Mouse (Mus musculus): ENCODE data around the gene Fat3. TPM values are rescaled to one million over a fixed set of nuclear protein-coding genes. Genes with fewer than 3 reads are reported as not detected.

Fat3 gene
- polyA plus RNA-seq, 1 experiment from 2014 or later, result 3.4 TPM

DNA sequence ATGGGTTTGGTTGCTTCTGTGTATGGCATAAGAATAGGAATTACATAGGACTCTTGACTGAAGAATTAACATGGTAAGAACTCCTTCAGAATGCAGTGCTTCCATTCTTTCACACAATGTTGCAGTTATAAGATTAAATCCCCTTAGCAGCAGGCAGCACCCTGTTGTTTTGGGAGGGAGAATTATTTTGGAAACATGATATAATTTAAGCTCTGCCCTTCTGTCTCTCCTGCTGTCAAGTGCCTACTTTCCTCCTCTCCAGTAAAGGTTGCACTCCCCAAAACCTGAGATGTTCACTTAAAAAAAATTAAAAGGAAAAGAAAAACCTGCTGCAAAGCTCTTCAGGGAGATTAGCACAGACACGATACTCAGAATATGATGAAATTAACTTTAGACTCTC is 228.3 kb downstream of the Fat3 start:
- 82% methylated on average over 1 of the region's 1 CpGs for whole genome bisulfite sequencing
- no peaks in the 10 kb centered on the region for H3K4me1 ChIP-seq
- H3K27ac ChIP-seq, result no peak overlapping the region
- ATAC-seq (ENCODE audit: insufficient number of reproducible peaks, insufficient read depth, low FRiP score, low TSS enrichment, low read depth), result no peak
- H3K27me3 ChIP-seq, result no peaks in the 10 kb centered on the region
- no peak overlapping the region for H3K4me3 ChIP-seq
- H3K36me3 ChIP-seq, result no peaks in the 10 kb centered on the region
- no peak overlapping the region for H3K9ac ChIP-seq
- no peak overlapping the region for H3K4me2 ChIP-seq
- H3K9me3 ChIP-seq, result no peaks in the 10 kb centered on the region

DNA sequence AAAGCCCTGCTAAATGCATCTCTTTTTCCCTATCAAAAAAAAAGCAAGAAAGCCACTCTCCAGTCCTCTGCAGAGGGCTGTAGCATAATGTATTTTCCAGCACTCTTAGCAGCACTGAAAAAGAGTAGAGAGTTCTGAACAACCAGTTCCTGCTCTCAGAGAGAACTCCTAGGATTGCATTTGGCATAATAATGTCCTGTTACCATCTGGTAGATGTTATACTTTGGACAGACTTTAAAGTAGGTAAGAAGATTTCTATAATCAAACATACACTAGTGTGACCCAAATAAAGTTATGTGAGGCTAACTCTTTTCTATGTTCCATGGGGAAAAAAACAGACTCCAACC is 230.3 kb downstream of the Fat3 start:
- no peaks in the 10 kb centered on the region for H3K4me1 ChIP-seq
- H3K4me3 ChIP-seq, result no peak overlapping the region
- no peaks in the 10 kb centered on the region for H3K27me3 ChIP-seq
- H3K27ac ChIP-seq, result no peak overlapping the region
- no peaks in the 10 kb centered on the region for H3K36me3 ChIP-seq
- H3K9ac ChIP-seq, result no peak overlapping the region
- no peaks in the 10 kb centered on the region for H3K9me3 ChIP-seq
- no peak overlapping the region for H3K4me2 ChIP-seq
- no peak for ATAC-seq (ENCODE audit: insufficient number of reproducible peaks, insufficient read depth, low FRiP score, low TSS enrichment, low read depth)

DNA sequence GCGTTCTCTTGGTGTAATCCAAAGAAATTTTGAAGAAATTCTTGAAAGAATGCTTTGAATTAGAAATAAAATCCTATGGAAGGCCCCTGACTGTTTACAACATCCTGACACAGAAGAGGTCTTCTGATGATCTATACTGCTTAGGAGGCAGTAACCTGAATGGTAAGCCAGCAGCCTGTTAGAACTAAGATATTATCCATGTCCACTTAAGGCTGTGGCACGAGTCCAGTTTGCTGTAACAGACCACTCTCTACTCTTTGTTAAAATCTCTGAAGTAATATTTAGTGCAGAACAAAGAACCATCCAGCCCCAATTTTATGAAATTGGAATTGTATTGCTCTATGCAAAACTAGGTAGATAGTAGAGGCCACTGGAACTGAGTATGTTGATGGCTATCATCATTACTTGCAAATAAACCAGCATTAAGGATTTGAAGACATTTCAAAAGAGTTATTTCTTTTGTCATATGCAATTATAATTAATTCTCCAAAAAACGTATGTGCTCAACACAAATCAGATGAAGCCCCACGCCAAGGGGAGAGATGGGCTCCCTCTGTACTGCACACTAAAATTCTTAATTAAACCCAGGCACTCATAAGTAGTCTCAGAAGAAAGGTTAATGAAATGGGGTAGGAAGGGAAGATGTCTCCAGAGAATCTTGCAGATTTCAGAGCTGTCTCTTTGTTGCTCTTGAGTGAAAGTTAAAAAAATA is 230.9 kb downstream of the Fat3 start:
- Histone ChIP-seq H3K36me3 (no peaks in the 10 kb centered on the region), H3K27ac (no peak overlapping the region), H3K9me3 (no peaks in the 10 kb centered on the region), H3K4me3 (no peak overlapping the region), H3K4me2 (no peak overlapping the region), H3K27me3 (no peaks in the 10 kb centered on the region), H3K9ac (no peak overlapping the region), H3K4me1 (peaks cover 5% of the 10 kb centered on the region)
- WGBS, result 50% methylated on average over 4 of the region's 4 CpGs
- no peak for ATAC-seq (ENCODE audit: insufficient number of reproducible peaks, insufficient read depth, low FRiP score, low TSS enrichment, low read depth)

DNA sequence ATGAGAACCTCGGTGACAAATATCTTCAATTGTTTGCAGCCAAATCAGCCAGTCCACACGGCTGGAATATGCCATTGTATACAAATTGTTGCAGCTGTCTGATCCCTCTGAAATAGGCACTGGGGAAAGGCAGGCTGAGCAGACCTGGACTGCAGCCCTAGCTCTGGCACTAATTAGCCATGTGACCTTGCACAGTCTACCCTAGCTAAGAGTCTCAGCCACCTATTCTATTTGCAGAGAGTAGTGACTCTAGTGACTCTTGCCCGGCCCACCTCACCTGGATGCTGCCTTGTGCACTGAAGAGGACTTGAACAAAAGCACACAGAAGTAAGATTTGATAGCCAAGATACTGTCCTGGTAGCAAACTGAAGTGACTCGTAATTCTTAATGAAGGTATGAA is 235.6 kb downstream of the Fat3 start:
- ATAC-seq (ENCODE audit: insufficient number of reproducible peaks, insufficient read depth, low FRiP score, low TSS enrichment, low read depth), result no peak
- H3K27me3 ChIP-seq, result no peaks in the 10 kb centered on the region
- no peak overlapping the region for H3K9ac ChIP-seq
- H3K36me3 ChIP-seq, result no peaks in the 10 kb centered on the region
- no peak overlapping the region for H3K4me2 ChIP-seq
- whole genome bisulfite sequencing, result 56% methylated on average over 4 of the region's 4 CpGs
- H3K9me3 ChIP-seq, result no peaks in the 10 kb centered on the region
- H3K4me3 ChIP-seq, result no peak overlapping the region
- H3K27ac ChIP-seq, result no peak overlapping the region
- H3K4me1 ChIP-seq, result peaks cover 7% of the 10 kb centered on the region

DNA sequence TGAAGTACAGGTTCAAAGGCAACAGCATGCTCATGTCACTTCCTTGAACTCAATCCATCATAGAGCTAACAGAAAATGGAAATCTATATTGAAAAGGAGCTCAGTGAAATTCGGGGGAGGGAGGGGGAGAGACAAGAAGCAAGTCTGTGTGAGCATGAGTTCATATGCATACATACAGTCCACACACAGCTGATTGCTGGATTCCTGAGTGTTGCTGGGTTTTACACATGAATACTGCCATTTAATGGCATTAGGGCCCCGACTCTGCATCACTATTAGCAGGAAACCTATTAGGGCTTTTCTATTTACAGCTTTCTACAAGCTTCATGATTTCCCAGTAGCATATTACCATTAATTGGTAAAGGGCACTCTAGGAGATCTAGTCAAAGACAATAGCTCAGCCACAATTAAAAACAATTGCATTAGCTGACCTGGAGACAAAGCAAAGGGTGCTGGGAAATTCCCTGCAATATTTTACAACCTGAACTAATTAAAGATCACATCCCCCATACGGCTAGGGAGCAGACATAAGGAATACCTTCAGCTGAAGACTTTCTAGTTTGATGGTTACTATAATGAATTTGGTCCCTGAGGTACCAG is 243.7 kb downstream of the Fat3 start:
- Histone ChIP-seq H3K9me3 (no peaks in the 10 kb centered on the region), H3K4me3 (no peak overlapping the region), H3K9ac (no peak overlapping the region), H3K4me2 (no peak overlapping the region), H3K27ac (no peak overlapping the region), H3K27me3 (no peaks in the 10 kb centered on the region), H3K36me3 (no peaks in the 10 kb centered on the region), H3K4me1 (no peaks in the 10 kb centered on the region)
- no peak for ATAC-seq (ENCODE audit: insufficient number of reproducible peaks, insufficient read depth, low FRiP score, low TSS enrichment, low read depth)
- 60% methylated on average over 3 of the region's 3 CpGs for WGBS

- no peaks in the 10 kb centered on the region for H3K27me3 ChIP-seq
- no peak overlapping the region for H3K9ac ChIP-seq
- H3K4me3 ChIP-seq, result no peak overlapping the region
- ATAC-seq (ENCODE audit: insufficient number of reproducible peaks, insufficient read depth, low FRiP score, low TSS enrichment, low read depth), result no peak
- H3K4me2 ChIP-seq, result no peak overlapping the region
- no peak overlapping the region for H3K27ac ChIP-seq
- 75% methylated on average over 2 of the region's 2 CpGs for WGBS
- H3K4me1 ChIP-seq, result no peaks in the 10 kb centered on the region
- H3K36me3 ChIP-seq, result no peaks in the 10 kb centered on the region
- H3K9me3 ChIP-seq, result no peaks in the 10 kb centered on the region
Observed at GRCm38 (mm10) chr9:16256577-16257207, 244.4 kb downstream of the Fat3 start.

- H3K4me3 ChIP-seq, result no peak overlapping the region
- no peak overlapping the region for H3K27ac ChIP-seq
- H3K9me3 ChIP-seq, result no peaks in the 10 kb centered on the region
- H3K4me1 ChIP-seq, result no peaks in the 10 kb centered on the region
- 86% methylated on average over 4 of the region's 4 CpGs for WGBS
- no peak overlapping the region for H3K9ac ChIP-seq
- ATAC-seq (ENCODE audit: insufficient number of reproducible peaks, insufficient read depth, low FRiP score, low TSS enrichment, low read depth), result no peak
- no peaks in the 10 kb centered on the region for H3K27me3 ChIP-seq
- H3K4me2 ChIP-seq, result no peak overlapping the region
- H3K36me3 ChIP-seq, result no peaks in the 10 kb centered on the region
Observed at GRCm38 (mm10) chr9:16246741-16247140, 254.3 kb downstream of the Fat3 start.

DNA sequence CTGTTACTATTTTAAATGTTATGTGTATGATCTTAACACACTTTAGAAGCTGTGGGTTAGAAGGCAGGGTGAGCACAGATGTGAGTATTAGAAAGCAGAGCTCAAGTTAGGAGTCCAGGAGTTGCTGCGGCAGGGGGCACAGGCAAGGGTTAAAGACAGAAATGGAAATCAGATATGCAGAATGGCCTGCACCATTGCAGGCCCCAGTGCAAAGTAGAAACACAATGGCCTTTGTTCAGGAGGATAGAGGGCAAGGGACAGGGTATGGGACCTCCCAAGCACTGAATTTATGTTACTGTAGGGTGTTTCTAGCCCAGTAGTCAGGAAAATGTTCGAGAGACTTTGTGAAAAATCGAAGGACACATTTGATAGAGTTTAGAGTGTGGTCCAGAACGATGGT is 269.5 kb downstream of the Fat3 start:
- Histone ChIP-seq H3K27ac (no peak overlapping the region), H3K36me3 (no peaks in the 10 kb centered on the region), H3K4me2 (no peak overlapping the region), H3K9me3 (no peaks in the 10 kb centered on the region), H3K4me3 (no peak overlapping the region), H3K4me1 (no peaks in the 10 kb centered on the region), H3K9ac (no peak overlapping the region), H3K27me3 (no peaks in the 10 kb centered on the region)
- WGBS, result 47% methylated on average over 4 of the region's 4 CpGs
- no peak for ATAC-seq (ENCODE audit: insufficient number of reproducible peaks, insufficient read depth, low FRiP score, low TSS enrichment, low read depth)

DNA sequence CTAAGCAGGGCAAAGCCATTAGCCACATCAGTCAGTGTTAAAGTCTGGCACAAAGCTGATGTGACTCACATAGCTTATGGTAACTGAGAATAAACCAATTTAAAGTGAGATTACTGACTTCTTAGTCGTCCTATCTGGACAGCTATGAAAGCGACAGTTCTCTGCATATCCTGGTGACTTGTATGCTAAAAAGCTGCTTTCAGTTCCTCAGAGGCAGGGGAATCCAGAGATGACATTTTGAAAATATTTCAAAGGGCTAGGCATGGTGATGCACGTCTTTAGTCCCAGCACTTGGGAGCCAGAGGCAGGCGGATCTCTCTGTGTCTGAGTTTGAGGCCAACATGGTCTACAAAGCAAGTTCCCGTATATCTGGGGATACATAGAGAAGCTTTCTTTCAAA is 272.2 kb downstream of the Fat3 start:
- no peaks in the 10 kb centered on the region for H3K4me1 ChIP-seq
- no peak overlapping the region for H3K9ac ChIP-seq
- H3K9me3 ChIP-seq, result no peaks in the 10 kb centered on the region
- H3K4me3 ChIP-seq, result no peak overlapping the region
- H3K36me3 ChIP-seq, result no peaks in the 10 kb centered on the region
- no peak for ATAC-seq (ENCODE audit: insufficient number of reproducible peaks, insufficient read depth, low FRiP score, low TSS enrichment, low read depth)
- H3K4me2 ChIP-seq, result no peak overlapping the region
- H3K27ac ChIP-seq, result no peak overlapping the region
- no peaks in the 10 kb centered on the region for H3K27me3 ChIP-seq
- WGBS, result 73% methylated on average over 5 of the region's 5 CpGs

- no peak overlapping the region for H3K9ac ChIP-seq
- no peak for ATAC-seq (ENCODE audit: insufficient number of reproducible peaks, insufficient read depth, low FRiP score, low TSS enrichment, low read depth)
- 67% methylated on average over 2 of the region's 2 CpGs for WGBS
Observed at GRCm38 (mm10) chr9:16227398-16227797, 273.7 kb downstream of the Fat3 start.

GRCm38 (mm10) chr9:16226545-16226944 is 274.5 kb downstream of the Fat3 start:
- no peak for ATAC-seq (ENCODE audit: insufficient number of reproducible peaks, insufficient read depth, low FRiP score, low TSS enrichment, low read depth)
- Histone ChIP-seq H3K4me2 (no peak overlapping the region), H3K9ac (no peak overlapping the region), H3K27ac (no peak overlapping the region), H3K9me3 (no peaks in the 10 kb centered on the region), H3K36me3 (no peaks in the 10 kb centered on the region), H3K27me3 (no peaks in the 10 kb centered on the region), H3K4me1 (no peaks in the 10 kb centered on the region), H3K4me3 (no peak overlapping the region)

More at GRCm38 (mm10) chr9:16227398-16227797, 273.7 kb downstream of the Fat3 start:
- Histone ChIP-seq H3K4me3 (no peak overlapping the region), H3K4me2 (no peak overlapping the region), H3K27ac (no peak overlapping the region), H3K4me1 (no peaks in the 10 kb centered on the region), H3K36me3 (no peaks in the 10 kb centered on the region), H3K9me3 (no peaks in the 10 kb centered on the region), H3K27me3 (no peaks in the 10 kb centered on the region)

DNA sequence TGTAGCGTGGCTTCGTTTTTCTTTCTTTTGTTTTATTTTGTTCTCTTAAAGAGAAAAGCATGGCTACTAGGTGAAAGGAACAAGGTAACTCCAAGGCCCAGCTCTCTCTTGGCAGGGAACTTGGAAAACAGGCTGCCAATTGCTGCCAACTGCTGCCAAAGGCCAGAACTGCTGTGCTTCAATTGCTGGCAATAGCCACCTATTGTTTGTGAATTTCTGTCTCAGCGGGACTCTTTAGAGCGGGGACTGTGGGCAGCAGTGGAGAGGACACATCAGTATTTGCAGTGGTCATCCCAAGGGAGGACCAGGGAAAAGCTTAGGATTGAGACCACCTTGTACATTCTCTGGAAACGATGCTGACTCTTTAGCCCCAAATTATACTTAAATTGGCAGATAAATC is 279.2 kb downstream of the Fat3 start:
- H3K27me3 ChIP-seq, result no peaks in the 10 kb centered on the region
- H3K36me3 ChIP-seq, result no peaks in the 10 kb centered on the region
- no peak for ATAC-seq (ENCODE audit: insufficient number of reproducible peaks, insufficient read depth, low FRiP score, low TSS enrichment, low read depth)
- no peak overlapping the region for H3K4me2 ChIP-seq
- H3K27ac ChIP-seq, result no peak overlapping the region
- H3K9me3 ChIP-seq, result no peaks in the 10 kb centered on the region
- WGBS, result 67% methylated on average over 5 of the region's 5 CpGs
- no peaks in the 10 kb centered on the region for H3K4me1 ChIP-seq
- H3K4me3 ChIP-seq, result no peak overlapping the region
- no peak overlapping the region for H3K9ac ChIP-seq
